Mouse (Mus musculus) myocyte (in vitro differentiated cells): Measurements from ENCODE around the gene Nanos2.

Experiments
- E2F4 ChIP-seq: IDR thresholded peaks from one replicate; pipeline ENCODE4 v1.6.1; 2011; ENCODE audit warnings: mild to moderate bottlenecking, control low read depth, moderate library complexity; ENCODE audit not compliant: insufficient read depth
- MAX ChIP-seq: IDR thresholded peaks from one replicate; pipeline ENCODE4 v1.6.1; 2011; ENCODE audit warnings: low read depth, mild to moderate bottlenecking, control low read depth
- MYOG ChIP-seq, 3 experiments: IDR thresholded peaks; one replicate each; pipeline ENCODE4 v1.6.1; 2011; ENCODE audit warnings: control low read depth in 2 of 3, low read depth in 2 of 3, mild to moderate bottlenecking in 2 of 3; ENCODE audit not compliant: insufficient read length in 2 of 3, control insufficient read depth in 1 of 3, insufficient read depth in 1 of 3
- POLR2A ChIP-seq: IDR thresholded peaks from one replicate; pipeline ENCODE4 v1.6.1; 2011; ENCODE audit warnings: low read depth, mild to moderate bottlenecking, control low read depth, moderate library complexity; ENCODE audit not compliant: insufficient read length
- TCF12 ChIP-seq: IDR thresholded peaks from one replicate; pipeline ENCODE4 v1.6.1; 2011; ENCODE audit warnings: mild to moderate bottlenecking, control low read depth; ENCODE audit not compliant: poor library complexity, insufficient read depth, severe bottlenecking

- TF ChIP-seq POLR2A = no peak
- no peak for TF ChIP-seq E2F4
- TF ChIP-seq MAX = no peak
- TF ChIP-seq TCF12 = no peak
- TF ChIP-seq MYOG (IDR thresholded peaks at IDR 0.05; ENCODE audit: control insufficient read depth in 1 of 3, insufficient read depth in 1 of 3, insufficient read length in 2 of 3, low read depth in 2 of 3) = no peak
Observed at GRCm38 (mm10) chr7:19028067-19028466, 40.9 kb downstream of the Nanos2 start.
